Mouse (Mus musculus): Measurements from ENCODE around the gene Slc25a39.

DNA sequence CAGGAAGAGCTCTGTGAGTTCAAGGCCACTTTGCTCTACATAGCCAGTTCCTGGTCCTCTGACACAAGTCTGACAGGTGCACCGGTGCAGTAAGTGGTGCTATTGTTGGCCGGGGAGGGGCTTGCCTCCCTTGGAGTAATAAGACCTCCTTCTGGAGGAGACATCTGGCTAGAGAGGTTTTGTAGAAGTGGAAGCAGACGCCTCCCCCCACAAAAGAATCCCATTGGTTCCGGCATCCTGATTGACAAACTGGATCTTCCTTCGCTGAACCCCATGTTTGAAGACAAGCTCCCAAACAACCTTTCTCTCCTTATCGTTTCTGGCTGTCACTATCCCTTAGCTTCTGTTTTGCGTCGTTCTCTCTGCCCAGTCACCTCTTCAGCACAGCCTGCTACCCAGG lies 40.6 kb upstream of the Slc25a39 start:
- no peak for TF ChIP-seq POLR2A (IDR thresholded peaks at IDR 0.05; ENCODE audit: borderline replicate concordance, insufficient read depth, low read length)
- TF ChIP-seq CTCF (IDR thresholded peaks at IDR 0.05; ENCODE audit: borderline replicate concordance, insufficient read depth, low read depth, low read length) = no peak
